Mouse (Mus musculus) left cerebral cortex, adult 18-20 months (tissue): ENCODE data around the gene Uqcrc1. TPM values are rescaled to one million over a fixed set of nuclear protein-coding genes. Genes with fewer than 3 reads are reported as not detected.
A peak's percentile ranks its signal among the peaks of the same experiment; 100 is the strongest.

Source experiments
- DNase-seq, 2 experiments: peaks; one replicate each; pipeline ENCODE4 v3.0.0; 2021 to 2022; ENCODE audit warnings: low spot score in 2 of 2, mixed read lengths in 1 of 2
- microRNA-seq, 2 experiments: library from miRNA; unstranded; fragments of <30 nt; microRNA quantifications; one replicate each; pipeline ENCODE4 v1.2.0; 2021
- total RNA-seq, 2 experiments: library from RNA; stranded (reverse); gene quantifications; 2 replicates each; pipeline ENCODE4 v1.2.3; 2021

Gene Uqcrc1
- total RNA-seq, 2 experiments from 2014 or later: 382 to 415 TPM

GRCm38 (mm10) chr9:108982498-108982897, 46.1 kb downstream of the Uqcrc1 start:
- DNase-seq: no peak

- DNase-seq: no peak
Measured at GRCm38 (mm10) chr9:108983209-108983608, 46.8 kb downstream of the Uqcrc1 start.

- no peak for DNase-seq
Measured at GRCm38 (mm10) chr9:108985710-108986109, 49.3 kb downstream of the Uqcrc1 start, which contains the start of gene Ucn2. Ucn2 (plus strand) TSS chr9:108986010.

GRCm38 (mm10) chr9:108987704-108988350, 51.4 kb downstream of the Uqcrc1 start:
- no peak for DNase-seq

- no peak for DNase-seq
Measured at GRCm38 (mm10) chr9:108989802-108990461, 53.5 kb downstream of the Uqcrc1 start.

- DNase-seq: no peak
Measured at GRCm38 (mm10) chr9:108990462-108990820, 54.0 kb downstream of the Uqcrc1 start.

- DNase-seq: peak; percentile 87 to 91
Measured at GRCm38 (mm10) chr9:108991428-108992084, 55.1 kb downstream of the Uqcrc1 start, which contains the start of gene Pfkfb4. Pfkfb4 (plus strand) TSS chr9:108991778.

- DNase-seq: no peak
Measured at GRCm38 (mm10) chr9:108992085-108992469, 55.6 kb downstream of the Uqcrc1 start.

GRCm38 (mm10) chr9:108992620-108993361, 56.4 kb downstream of the Uqcrc1 start:
- no peak for DNase-seq

- no peak for DNase-seq
Measured at GRCm38 (mm10) chr9:108996411-108996810, 60.0 kb downstream of the Uqcrc1 start.

- DNase-seq: no peak
Measured at GRCm38 (mm10) chr9:108998287-108999166, 62.1 kb downstream of the Uqcrc1 start.

GRCm38 (mm10) chr9:108999167-108999526, 62.7 kb downstream of the Uqcrc1 start:
- DNase-seq: no peak

Small RNA genes lying within 50 kb of the gene (microRNA-seq; reads per million reads assigned to microRNA genes)
- 0 reads per million in 2 experiments for gene Mir711

Other genes with a start within 250 kb of the Uqcrc1 start
- gene Prkar2a, start 247.3 kb upstream of the Uqcrc1 start, total RNA-seq: 10 to 100 TPM; 47.7 to 50.9 TPM
- 100 to 1,000 TPM; 140 to 154 TPM for gene Ip6k2, start 152.8 kb upstream of the Uqcrc1 start, total RNA-seq
- 10 to 100 TPM; 65.4 to 68.7 TPM for gene Nckipsd, start 128.3 kb upstream of the Uqcrc1 start, total RNA-seq
- gene Celsr3, start 110.3 kb upstream of the Uqcrc1 start, total RNA-seq: 10 to 100 TPM; 51.2 to 56.1 TPM
- 10 to 100 TPM; 11.7 to 14.0 TPM for gene Slc26a6, start 83.3 kb upstream of the Uqcrc1 start, total RNA-seq
- not detected for gene Tmem89, start 22.0 kb upstream of the Uqcrc1 start, total RNA-seq
- gene Col7a1, start 17.0 kb downstream of the Uqcrc1 start, total RNA-seq: 1 to 10 TPM; 3.1 to 3.4 TPM
- not detected for gene Ucn2, start 49.4 kb downstream of the Uqcrc1 start, total RNA-seq
- 10 to 100 TPM; 14.6 to 17.2 TPM for gene Pfkfb4, start 55.1 kb downstream of the Uqcrc1 start, total RNA-seq
- 10 to 100 TPM; 72.8 to 82.3 TPM for gene Shisa5, start 101.9 kb downstream of the Uqcrc1 start, total RNA-seq
- 10 to 100 TPM; 13.4 to 13.7 TPM for gene Trex1, start 123.1 kb downstream of the Uqcrc1 start, total RNA-seq
- 10 to 100 TPM; 25.3 to 29.7 TPM for gene Atrip, start 137.5 kb downstream of the Uqcrc1 start, total RNA-seq
- 1 to 10 TPM; 8.1 to 8.7 TPM for gene Ccdc51, start 145.9 kb downstream of the Uqcrc1 start, total RNA-seq
- 100 to 1,000 TPM; 308 to 319 TPM for gene Tma7, start 146.0 kb downstream of the Uqcrc1 start, total RNA-seq
- 10 to 100 TPM; 57.1 to 58.4 TPM for gene Plxnb1, start 158.8 kb downstream of the Uqcrc1 start, total RNA-seq
- gene Fbxw21, start 225.4 kb downstream of the Uqcrc1 start, total RNA-seq: not detected